Mouse (Mus musculus): ENCODE data around the gene Popdc2.

Gene Popdc2

DNA sequence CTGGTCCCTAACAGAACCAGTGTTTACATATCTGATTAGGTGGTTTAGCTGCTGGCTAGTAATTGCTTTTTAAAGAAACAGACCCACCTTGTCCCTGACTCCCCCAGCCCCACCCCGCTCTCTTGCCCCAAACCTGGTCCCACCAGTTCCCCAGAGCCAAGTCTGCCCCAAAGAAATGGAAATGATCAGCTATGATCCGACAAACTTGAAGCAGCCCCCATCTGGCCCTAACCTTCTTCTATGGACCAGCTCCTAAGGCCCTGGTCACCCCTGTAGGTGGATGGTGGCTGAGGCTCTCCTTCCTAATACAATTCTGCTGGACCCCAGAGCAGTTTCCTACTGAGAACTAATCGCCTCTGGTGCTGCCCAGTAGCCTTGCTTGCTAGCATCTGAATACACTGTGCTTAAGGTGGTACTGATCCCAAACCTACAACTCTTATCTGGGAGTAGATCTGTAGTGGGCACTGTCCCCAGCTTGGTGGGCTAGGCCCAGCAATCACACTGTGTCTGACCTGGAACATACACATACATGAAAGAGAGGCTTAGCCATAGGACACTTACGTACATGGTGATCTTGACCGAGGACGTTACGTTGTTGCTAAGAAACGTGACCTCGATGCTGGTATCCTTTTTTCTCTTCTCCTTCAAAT, 38.4 kb downstream of the Popdc2 start:
- DNase-seq (ENCODE audit: low read depth), result no peak

DNA sequence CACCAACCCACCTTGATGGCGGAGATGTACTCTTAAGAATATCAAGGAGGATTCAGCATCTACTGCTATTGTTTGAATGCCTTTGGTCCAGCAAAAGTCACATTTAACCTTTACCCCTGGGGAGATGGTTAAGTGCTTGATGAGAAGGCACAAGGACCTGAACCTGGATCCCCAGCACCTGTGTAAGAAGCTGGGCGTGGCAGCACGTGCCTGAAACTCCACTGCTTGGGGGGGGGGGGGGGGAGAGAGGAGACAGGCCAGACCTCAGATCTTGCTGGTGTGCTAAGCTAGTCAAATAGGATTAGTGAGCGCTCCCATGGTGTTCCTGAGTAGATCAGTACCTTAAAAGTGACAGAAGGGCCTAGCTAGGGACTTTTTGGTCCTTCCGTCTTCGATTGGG, 39.5 kb downstream of the Popdc2 start:
- DNase-seq (ENCODE audit: low read depth), result no peak

DNA sequence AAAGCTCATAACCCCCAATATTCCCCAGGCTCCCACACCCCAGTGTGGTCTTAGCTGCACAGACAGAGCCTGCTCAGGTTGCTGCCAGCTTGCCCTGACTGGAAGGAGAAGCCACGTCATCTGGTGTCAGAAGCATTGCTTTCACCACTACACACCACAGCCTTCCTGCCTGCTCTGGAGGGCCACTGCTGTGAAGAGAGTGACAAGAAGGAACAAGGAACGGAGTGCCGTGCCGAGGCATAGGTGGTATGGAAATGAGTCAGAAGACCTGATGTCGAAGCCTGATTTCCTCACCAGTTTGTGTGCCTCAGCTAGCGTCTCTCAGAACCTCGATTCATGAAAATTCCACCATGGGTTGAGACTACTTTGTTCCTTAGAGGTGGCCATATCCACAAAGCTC, 41.6 kb downstream of the Popdc2 start:
- no peak for DNase-seq (ENCODE audit: low read depth)

GRCm38 (mm10) chr16:38406293-38406692, 44.3 kb downstream of the Popdc2 start:
- DNase-seq (ENCODE audit: low read depth), result no peak

DNA sequence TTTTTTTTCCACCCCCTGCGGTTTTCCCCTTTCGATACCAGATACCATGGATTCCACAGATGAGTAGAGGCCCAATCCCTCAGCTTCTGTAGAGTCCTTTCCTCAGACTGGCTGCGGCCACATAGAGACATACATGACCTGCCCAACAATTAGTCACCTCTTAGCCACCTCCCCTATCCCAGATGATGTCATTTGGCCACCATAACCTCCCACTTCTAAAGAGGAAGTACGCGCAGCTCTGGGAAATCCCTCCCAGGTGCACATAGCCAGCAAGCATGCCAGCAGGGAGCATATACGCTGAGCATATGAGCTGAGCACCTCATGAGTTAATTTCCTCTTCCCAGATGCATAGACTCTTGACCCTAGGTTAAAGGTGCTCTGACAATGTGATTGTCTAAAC, 44.7 kb downstream of the Popdc2 start:
- DNase-seq (ENCODE audit: low read depth), result no peak

- DNase-seq (ENCODE audit: low read depth), result no peak
Measured at GRCm38 (mm10) chr16:38407584-38407983, 45.6 kb downstream of the Popdc2 start.

- no peak for DNase-seq (ENCODE audit: low read depth)
Measured at GRCm38 (mm10) chr16:38408416-38408815, 46.4 kb downstream of the Popdc2 start.

DNA sequence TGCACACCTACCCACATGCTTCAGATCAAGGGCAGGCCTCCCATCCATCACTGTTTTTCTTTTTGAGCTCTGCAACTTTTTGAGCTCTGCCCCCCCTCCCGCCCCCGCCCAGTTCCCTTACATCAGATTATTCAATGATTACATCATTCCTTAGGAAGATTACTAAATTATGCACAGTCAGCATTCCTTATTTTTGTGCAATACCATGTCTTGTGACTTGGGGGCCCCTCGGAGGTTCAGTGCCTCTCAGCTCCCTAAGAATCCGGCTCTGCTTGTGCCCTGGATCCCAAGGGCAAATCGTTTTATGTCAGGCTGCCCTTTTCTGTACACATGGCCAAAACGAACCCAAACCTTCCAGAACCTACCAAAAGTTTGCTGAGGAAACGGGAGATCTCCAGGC, 52.9 kb downstream of the Popdc2 start:
- DNase-seq (ENCODE audit: low read depth), result no peak

- DNase-seq (ENCODE audit: low read depth), result no peak
Measured at GRCm38 (mm10) chr16:38425374-38425773, 63.4 kb downstream of the Popdc2 start.

DNA sequence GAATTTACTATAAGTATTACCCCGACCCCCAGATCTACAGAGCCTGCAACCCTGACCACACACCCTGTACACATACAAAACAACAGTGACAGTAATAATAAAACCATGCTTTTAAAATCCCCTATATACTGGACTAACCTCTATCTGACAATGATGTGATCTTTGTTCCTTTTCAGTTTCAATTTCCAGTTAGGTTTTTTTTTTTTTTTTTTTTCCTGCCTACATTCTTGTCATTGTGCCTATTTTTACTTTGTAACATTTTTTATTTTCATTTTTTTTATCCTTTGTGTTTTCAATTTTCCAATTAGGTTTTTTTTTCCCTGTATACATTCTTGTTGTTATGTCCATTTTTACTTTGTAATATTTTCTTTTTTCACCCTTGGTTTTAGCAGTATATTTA, 63.8 kb downstream of the Popdc2 start:
- DNase-seq (ENCODE audit: low read depth), result no peak

All from c-Kit-positive CD71-negative TER-119-negative erythroid progenitor cells, embryonic 14.5 days (primary cell).